ENCODE assay signal across 8 mouse cellular contexts in the genomic region with DNA sequence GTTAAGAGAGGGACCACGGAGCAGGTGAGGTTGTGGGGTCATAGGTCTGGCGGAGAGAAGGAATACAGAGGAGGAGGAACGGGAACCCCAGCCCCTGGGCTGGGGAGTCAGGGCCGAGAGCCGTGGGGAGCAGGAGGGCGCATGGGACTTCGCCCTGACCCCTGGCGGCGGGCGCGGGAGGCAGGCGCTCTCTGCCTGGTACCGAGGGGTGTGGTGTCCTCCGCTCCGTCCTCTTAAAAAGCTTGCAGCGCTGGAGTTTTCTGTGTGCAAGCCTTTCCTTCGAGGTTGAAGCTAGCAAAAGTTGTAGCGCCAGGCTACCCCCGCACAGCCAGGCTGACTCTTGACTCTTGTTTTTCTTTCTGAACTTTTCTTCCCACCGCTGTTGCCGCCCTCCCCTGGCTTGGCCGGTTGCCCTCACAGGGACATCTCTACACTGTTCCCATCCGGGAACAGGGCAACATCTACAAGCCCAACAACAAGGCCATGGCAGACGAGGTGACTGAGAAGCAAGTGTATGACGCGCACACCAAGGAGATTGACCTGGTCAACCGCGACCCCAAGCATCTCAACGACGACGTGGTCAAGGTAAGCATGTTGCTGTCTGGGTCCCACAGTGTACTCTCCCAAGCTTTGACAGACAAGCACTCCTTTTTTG. TPM values are rescaled to one million over a fixed set of nuclear protein-coding genes. Genes with fewer than 3 reads are reported as not detected.
A peak's percentile ranks its signal among the peaks of the same experiment; 100 is the strongest.
DNase-seq lines count a peak whose midpoint lies in the region; TF ChIP-seq lines count a peak whose summit lies in the region.

No protein-coding gene starts in this region.

- H3K27ac ChIP-seq in cerebellum, adult 2 months (ENCODE audit: insufficient read depth, low read length): no peak overlapping the region
- H3K27ac ChIP-seq in layer of hippocampus, adult 2 months: peak overlapping the region; percentile 55

- DNase-seq in ES-CJ7 (ENCODE audit: low read depth, low spot score): peak; percentile 42
- peak; percentile 26 to 48 for DNase-seq in cerebellum, adult 2 months
- peak; percentile 46 for DNase-seq in forelimb bud, embryonic 11.5 days (ENCODE audit: low read depth, low spot score)
- peak; percentile 80 to 82 for DNase-seq in heart, postnatal 36 days
- peak; percentile 21 to 44 for DNase-seq in layer of hippocampus, adult 2 months (ENCODE audit: low spot score in 2 of 2)
- peak; percentile 91 for DNase-seq in lung, postnatal 10 days
- peak; percentile 44 for DNase-seq in ovary, postnatal 10 days (ENCODE audit: low spot score)
- peak; percentile 60 to 66 for DNase-seq in urinary bladder, adult 18-20 months (ENCODE audit: low spot score in 2 of 2)

- H3K27me3 ChIP-seq in cerebellum, adult 2 months (ENCODE audit: control insufficient read depth, insufficient read depth, low read length): no peaks in the 10 kb centered on the region

- H3K4me1 ChIP-seq in cerebellum, adult 2 months (ENCODE audit: control insufficient read depth, insufficient read depth, low read length): 0 out of 2 replicates have a peak, but pooled peaks cover 4% of the 10 kb centered on the region

- WGBS in cerebellum, adult 2 months: 5% methylated on average over 31 of the region's 31 CpGs

- TF ChIP-seq POLR2A in cerebellum, adult 2 months (IDR thresholded peaks at IDR 0.05; ENCODE audit: borderline replicate concordance, insufficient read depth, low read length): no peak

- intact Hi-C loops in heart, postnatal 36 days (cut with DNase I): loop anchor here (1.0 to 2.0 kb wide), 6 partner anchors 26 to 202 kb away; a partner anchor contains a TSS

- H3K4me3 ChIP-seq in cerebellum, adult 2 months (replicated peaks; ENCODE audit: insufficient read depth, low read depth, low read length): peak overlapping the region; percentile 46
- peak overlapping the region; percentile 47 for H3K4me3 ChIP-seq in layer of hippocampus, adult 2 months

- peak; percentile 58; the same call in 1 of the 2 replicates for TF ChIP-seq CTCF in cerebellum, adult 2 months (IDR thresholded peaks at IDR 0.05; ENCODE audit: borderline replicate concordance, insufficient read depth, low read depth, low read length)
- peak; percentile 86 for TF ChIP-seq CTCF in layer of hippocampus, adult 2 months (conservative IDR thresholded peaks at IDR 0.05)

RNA-seq across cellular contexts. Expression of a gene that starts 1.5 kb away (rescaled TPM):
- 15.4 and 19.0 TPM in 2 replicates for polyA plus RNA-seq in cerebellum, adult 2 months (2012; rRNA removed)
- total RNA-seq in heart, postnatal 36 days (2021): 100 to 1,000 TPM; 270 to 284 TPM
- 10 to 100 TPM; 17.0 to 30.6 TPM for total RNA-seq in layer of hippocampus, adult 2 months (2021)

RNA-seq across cellular contexts. Expression of a gene that starts 26.6 kb away (rescaled TPM):
- polyA plus RNA-seq in cerebellum, adult 2 months (2012; rRNA removed): 10.9 and 11.0 TPM in 2 replicates
- 10 to 100 TPM; 50.1 to 56.7 TPM for total RNA-seq in heart, postnatal 36 days (2021)
- 10 to 100 TPM; 21.8 to 22.1 TPM for total RNA-seq in layer of hippocampus, adult 2 months (2021)

Comparison
In these comparisons a context has a peak if more than half of its experiments do, and no peak if none do; other contexts are left out.
1. DNase-seq: peak in every context shown above with its lines; median percentile 91 in lung, postnatal 10 days; 81 in heart, postnatal 36 days; 63 in urinary bladder, adult 18-20 months; 46 in forelimb bud, embryonic 11.5 days; 44 in ovary, postnatal 10 days; 42 in ES-CJ7; 37 in cerebellum, adult 2 months; 32 in layer of hippocampus, adult 2 months.
2. RNA of a gene that starts 1.5 kb away (total RNA-seq): 270 to 284 TPM in heart, postnatal 36 days; 17.0 to 30.6 TPM in layer of hippocampus, adult 2 months; every median in the first group is over 4 times any median in the second.